Mouse (Mus musculus): ENCODE data around the gene Nr4a1. TPM values are rescaled to one million over a fixed set of nuclear protein-coding genes. Genes with fewer than 3 reads are reported as not detected.

Nr4a1 gene
- polyA plus RNA-seq, 1 experiment from 2014 or later: 6.4 TPM

DNA sequence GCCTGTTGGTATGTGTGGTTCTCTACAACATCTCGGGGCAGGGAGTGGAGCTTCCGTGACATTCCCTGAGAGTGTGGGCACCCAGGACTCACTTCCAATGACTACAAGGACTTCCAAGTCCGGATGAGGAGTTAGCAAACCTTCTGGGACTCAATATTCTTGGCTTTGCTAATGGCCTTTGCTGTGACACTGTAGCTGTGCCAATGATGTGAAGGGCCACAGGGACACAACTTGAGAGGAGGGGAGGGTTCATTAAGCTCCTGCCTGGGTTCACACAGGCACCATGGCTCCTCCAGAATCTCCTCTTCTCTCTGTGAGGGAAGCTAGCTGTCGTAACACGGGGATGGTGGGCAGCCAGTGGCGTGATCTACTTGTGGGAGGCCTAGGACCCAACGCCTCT, 68.6 kb downstream of the Nr4a1 start:
- H3K4me3 ChIP-seq (ENCODE audit: low read depth, low read length): no peak overlapping the region
- no peaks in the 10 kb centered on the region for H3K36me3 ChIP-seq (ENCODE audit: control insufficient read depth, insufficient read depth, low read length)
- no peak overlapping the region for H3K27ac ChIP-seq (ENCODE audit: low read depth)
- peaks cover 17% of the 10 kb centered on the region for H3K4me1 ChIP-seq (replicated peaks; ENCODE audit: control insufficient read depth, insufficient read depth, low read length)
- WGBS: 87% methylated on average over 7 of the region's 7 CpGs
- H3K9ac ChIP-seq (ENCODE audit: low read length): no peak overlapping the region
- no peak overlapping the region for H3K4me2 ChIP-seq (ENCODE audit: low read length)
- ATAC-seq (replicated peaks; ENCODE audit: low FRiP score, low TSS enrichment, low read depth): no peak
- no peaks in the 10 kb centered on the region for H3K27me3 ChIP-seq (replicated peaks; ENCODE audit: control insufficient read depth, insufficient read depth, low read length)
- DNase-seq (ENCODE audit: low spot score): no peak
- H3K9me3 ChIP-seq (ENCODE audit: control insufficient read depth, low read length): no peaks in the 10 kb centered on the region

DNA sequence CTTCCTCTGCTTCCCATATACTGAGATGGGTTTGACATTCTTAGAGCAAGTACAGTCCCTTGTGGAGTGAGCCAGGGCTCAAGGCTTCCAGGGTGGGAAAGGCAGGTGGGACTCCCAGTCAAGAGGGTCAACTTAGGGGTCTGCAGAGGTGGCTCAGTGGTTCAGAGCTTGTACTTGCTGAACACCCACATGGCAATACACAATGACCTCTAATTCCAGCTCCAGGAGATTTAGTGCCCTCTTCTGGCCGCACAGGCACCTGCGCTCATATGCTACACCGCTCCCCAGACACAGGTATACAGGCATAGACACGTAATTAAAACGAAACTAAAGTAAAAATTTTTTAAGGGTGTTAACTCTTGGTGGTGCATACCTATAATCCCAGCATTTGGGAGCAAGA, 69.4 kb downstream of the Nr4a1 start:
- Histone ChIP-seq H3K4me1 (replicated peaks; ENCODE audit: control insufficient read depth, insufficient read depth, low read length) (peaks cover 21% of the 10 kb centered on the region), H3K9me3 (ENCODE audit: control insufficient read depth, low read length) (no peaks in the 10 kb centered on the region), H3K9ac (ENCODE audit: low read length) (no peak overlapping the region), H3K36me3 (ENCODE audit: control insufficient read depth, insufficient read depth, low read length) (no peaks in the 10 kb centered on the region), H3K27ac (ENCODE audit: low read depth) (no peak overlapping the region), H3K27me3 (replicated peaks; ENCODE audit: control insufficient read depth, insufficient read depth, low read length) (no peaks in the 10 kb centered on the region), H3K4me3 (ENCODE audit: low read depth, low read length) (no peak overlapping the region), H3K4me2 (ENCODE audit: low read length) (no peak overlapping the region)
- WGBS: 96% methylated on average over 5 of the region's 5 CpGs
- DNase-seq (ENCODE audit: low spot score) (no peak), ATAC-seq (replicated peaks; ENCODE audit: low FRiP score, low TSS enrichment, low read depth) (no peak)

Other genes starting within 250 kb of the Nr4a1 start
- not detected in 2 replicates for gene Gm47841, start 206.9 kb upstream of the Nr4a1 start, polyA plus RNA-seq (2014; fragmentation: Nextera tagmentation; extraction: Ambion mirVana)
- 0.43 and 0.55 TPM in 2 replicates for gene Fignl2, start 175.7 kb upstream of the Nr4a1 start, polyA plus RNA-seq (2014; fragmentation: Nextera tagmentation; extraction: Ambion mirVana)
- not detected in 2 replicates for gene Ankrd33, start 138.5 kb upstream of the Nr4a1 start, polyA plus RNA-seq (2014; fragmentation: Nextera tagmentation; extraction: Ambion mirVana)
- gene Acvrl1, start 125.7 kb upstream of the Nr4a1 start, polyA plus RNA-seq (2014; fragmentation: Nextera tagmentation; extraction: Ambion mirVana): 16.5 and 16.6 TPM in 2 replicates
- 12.5 and 12.6 TPM in 2 replicates for gene Acvr1b, start 80.2 kb upstream of the Nr4a1 start, polyA plus RNA-seq (2014; fragmentation: Nextera tagmentation; extraction: Ambion mirVana)
- gene Grasp, start 30.1 kb upstream of the Nr4a1 start, polyA plus RNA-seq (2014; fragmentation: Nextera tagmentation; extraction: Ambion mirVana): 3.5 and 4.2 TPM in 2 replicates
- gene Atg101, start 30.0 kb downstream of the Nr4a1 start, polyA plus RNA-seq (2014; fragmentation: Nextera tagmentation; extraction: Ambion mirVana): 65.4 and 67.1 TPM in 2 replicates
- 5.9 and 6.6 TPM in 2 replicates for gene 6030408B16Rik, start 38.9 kb downstream of the Nr4a1 start, polyA plus RNA-seq (2014; fragmentation: Nextera tagmentation; extraction: Ambion mirVana)
- gene Krt80, start 115.9 kb downstream of the Nr4a1 start, polyA plus RNA-seq (2014; fragmentation: Nextera tagmentation; extraction: Ambion mirVana): 0.81 and 1.6 TPM in 2 replicates
- gene Krt7, start 156.8 kb downstream of the Nr4a1 start, polyA plus RNA-seq (2014; fragmentation: Nextera tagmentation; extraction: Ambion mirVana): 104 and 108 TPM in 2 replicates
- gene Krt87, start 184.5 kb downstream of the Nr4a1 start, polyA plus RNA-seq (2014; fragmentation: Nextera tagmentation; extraction: Ambion mirVana): 0.17 TPM in 1 of 2 replicates, not detected in the other
- not detected in 2 replicates for gene Krt88, start 193.5 kb downstream of the Nr4a1 start, polyA plus RNA-seq (2014; fragmentation: Nextera tagmentation; extraction: Ambion mirVana)
- not detected in 2 replicates for gene Krt81, start 209.5 kb downstream of the Nr4a1 start, polyA plus RNA-seq (2014; fragmentation: Nextera tagmentation; extraction: Ambion mirVana)
- 0.08 TPM in 1 of 2 replicates, not detected in the other for gene Krt86, start 219.2 kb downstream of the Nr4a1 start, polyA plus RNA-seq (2014; fragmentation: Nextera tagmentation; extraction: Ambion mirVana)
- 0.19 TPM in 1 of 2 replicates, not detected in the other for gene Krt83, start 237.2 kb downstream of the Nr4a1 start, polyA plus RNA-seq (2014; fragmentation: Nextera tagmentation; extraction: Ambion mirVana)